Mouse (Mus musculus): ENCODE measurements around the gene Fhl1.

DNA sequence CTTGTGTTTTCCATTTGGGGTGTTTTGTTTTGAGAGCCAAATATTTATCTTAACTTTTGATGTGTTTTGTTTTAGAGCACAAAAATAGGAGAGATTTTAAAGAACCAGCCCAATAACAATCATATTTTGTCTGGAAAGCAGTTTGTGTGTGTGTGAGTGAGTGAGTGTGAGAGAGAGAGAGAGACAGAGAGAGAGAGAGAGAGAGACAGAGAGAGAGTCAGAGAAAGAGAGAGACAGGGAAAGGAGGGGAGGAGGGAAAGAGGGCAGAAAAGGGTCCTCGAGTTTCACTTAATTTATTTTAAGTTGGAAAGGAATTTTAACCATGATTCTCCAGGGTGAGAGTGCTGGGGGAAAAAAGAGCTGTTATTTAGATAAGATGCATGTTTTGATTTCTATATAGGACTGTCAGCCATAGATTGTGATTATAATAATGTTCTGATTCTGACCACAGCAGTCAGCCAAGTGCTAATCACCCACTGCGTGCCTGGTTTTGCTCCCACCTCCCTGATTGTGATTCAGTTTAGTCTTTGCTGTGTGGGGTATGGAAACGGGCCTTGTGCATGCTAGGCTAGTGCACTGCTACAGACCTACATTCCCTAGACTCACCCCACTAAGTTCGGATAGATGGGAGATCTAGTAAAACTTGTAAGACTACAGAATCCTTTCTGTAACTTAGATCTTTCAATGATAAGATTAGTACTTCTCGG, 6.4 kb downstream of the Fhl1 start:
- no peak for TF ChIP-seq POLR2A (IDR thresholded peaks at IDR 0.05; ENCODE audit: extremely low read depth, insufficient read depth, low read length)
- no peak for TF ChIP-seq CTCF (IDR thresholded peaks at IDR 0.05; ENCODE audit: extremely low read depth, insufficient read depth, low read length)
